Mouse (Mus musculus) thymus, postnatal 4 days (tissue): ENCODE measurements around the gene Nek8.

Experiments
- DNase-seq: peaks from one replicate; pipeline ENCODE4 v3.0.0; 2021

Nek8 gene

DNA sequence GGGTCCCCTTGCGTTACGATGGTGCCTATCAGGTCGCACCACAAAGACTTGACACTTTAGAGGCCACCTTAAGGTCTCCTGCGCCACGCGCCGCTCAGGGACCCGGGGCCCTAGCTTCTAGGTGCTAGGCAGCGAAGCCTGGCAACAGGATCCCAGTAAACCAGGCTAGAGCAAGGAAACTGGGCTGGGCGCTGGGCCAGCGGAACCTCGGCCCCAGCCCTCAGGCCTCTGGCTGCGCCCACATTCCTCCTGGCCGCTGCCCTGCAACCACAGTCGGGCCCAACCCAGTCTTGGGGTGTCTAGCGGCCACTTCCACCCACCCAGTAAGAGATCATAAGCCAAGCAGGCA lies 10.7 kb downstream of the Nek8 start:
- no peak for DNase-seq

DNA sequence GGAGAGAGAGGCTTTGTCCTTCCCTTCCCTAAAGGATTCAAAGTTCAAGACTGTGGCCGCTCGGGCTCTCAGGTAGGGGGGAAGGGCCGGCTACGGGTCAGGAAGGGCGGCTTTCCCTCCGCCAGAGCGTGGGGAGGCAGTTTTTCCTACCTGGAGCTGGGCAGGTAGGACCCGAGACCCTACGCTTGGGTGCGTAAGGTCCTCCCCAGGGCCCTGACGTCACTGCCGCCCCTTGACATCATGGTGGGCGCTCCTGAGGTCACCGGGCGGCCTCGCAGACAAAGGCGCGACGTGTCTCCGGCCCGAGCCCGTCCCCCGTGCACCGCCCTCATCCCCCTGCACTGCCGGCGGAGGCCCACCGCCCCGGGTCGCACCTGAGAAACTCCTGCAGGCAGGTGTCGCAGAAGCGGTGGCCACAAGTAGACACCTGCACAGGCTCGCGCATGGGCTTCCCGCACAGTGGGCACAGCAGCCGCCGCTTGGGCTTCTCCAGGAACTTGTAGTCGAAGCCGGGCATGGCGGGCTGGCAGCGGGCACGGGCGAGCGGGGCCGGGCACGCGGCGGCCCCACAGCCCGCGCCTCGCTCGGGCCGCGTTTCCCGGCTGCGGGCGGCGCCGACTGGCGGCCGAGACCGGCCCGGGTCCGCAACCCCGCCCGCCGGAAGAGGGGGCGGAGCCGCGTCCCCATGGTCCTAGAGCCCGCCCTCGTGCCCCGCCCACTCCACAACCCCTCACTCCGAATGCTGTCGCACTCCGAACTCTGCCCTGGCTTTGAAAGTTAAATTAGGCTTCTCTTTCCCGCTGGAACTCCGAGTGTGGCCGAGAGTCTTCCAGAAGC lies 11.3 kb downstream of the Nek8 start, which contains the start of gene Traf4:
Gene Traf4, minus strand, starts transcription at position 666 of the 837 bp plus-strand sequence.
- DNase-seq: peak; percentile 96

DNA sequence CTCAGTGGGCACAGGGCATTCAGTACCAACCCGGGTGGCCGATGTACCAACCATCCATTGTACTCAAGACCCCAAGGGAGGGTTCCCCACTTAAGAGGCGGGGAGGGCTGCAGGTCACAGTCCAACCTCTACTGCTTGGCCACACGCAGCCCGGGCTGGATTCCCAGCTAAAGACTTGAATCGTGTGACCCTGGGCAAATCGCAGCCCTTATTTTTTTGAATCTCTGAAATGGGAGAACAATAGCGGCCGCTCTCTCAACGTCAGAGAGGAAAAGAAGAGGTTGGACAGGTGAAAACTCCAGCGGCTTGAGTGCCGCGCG lies 11.9 kb downstream of the Nek8 start:
- no peak for DNase-seq

- DNase-seq: peak; percentile 76
Observed at GRCm38 (mm10) chr11:78163681-78164603, 12.5 kb downstream of the Nek8 start.

DNA sequence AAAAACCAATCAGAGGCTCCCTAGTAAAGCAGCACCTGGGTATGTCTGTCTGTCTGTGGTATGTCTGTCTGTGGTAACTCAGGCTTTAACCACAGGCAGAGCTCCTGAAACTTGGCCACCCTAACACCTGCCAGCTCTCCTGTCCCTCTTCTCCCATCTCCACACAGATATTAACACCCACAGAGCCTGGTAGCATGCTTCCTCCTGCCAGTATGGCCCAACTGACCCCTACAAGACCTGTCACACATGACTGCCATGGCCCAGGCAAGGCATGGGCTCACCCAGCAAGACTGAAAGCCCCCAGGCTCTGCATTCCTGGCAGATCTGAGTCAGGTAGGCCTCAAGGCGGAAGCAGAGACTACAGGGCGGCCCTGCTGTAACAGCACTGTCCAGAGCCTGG lies 13.4 kb downstream of the Nek8 start:
- DNase-seq: no peak

DNA sequence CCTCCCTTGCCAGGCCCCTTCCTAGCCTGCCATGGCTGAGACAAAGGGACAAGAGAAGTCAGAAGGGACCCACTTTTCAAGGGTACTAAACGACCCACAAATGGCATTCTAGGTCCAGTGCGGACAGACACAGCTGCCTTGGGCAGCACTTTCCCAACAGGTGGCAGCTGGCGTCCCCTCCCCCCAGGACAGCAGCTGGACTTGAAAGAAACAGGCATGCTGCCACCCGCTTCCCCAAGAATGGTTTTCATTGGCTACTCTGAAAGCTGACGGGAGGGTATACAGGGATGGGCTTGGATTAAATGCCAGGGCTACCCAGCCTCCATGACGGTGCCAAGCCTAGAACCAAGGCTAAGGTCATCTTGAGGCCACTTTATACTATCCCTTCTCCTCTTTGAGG lies 14.0 kb downstream of the Nek8 start:
- no peak for DNase-seq

- DNase-seq: no peak
Observed at GRCm38 (mm10) chr11:78161968-78162367, 14.5 kb downstream of the Nek8 start.

GRCm38 (mm10) chr11:78161169-78161568 lies 15.3 kb downstream of the Nek8 start:
- peak; percentile 10 for DNase-seq

GRCm38 (mm10) chr11:78160675-78161074 lies 15.8 kb downstream of the Nek8 start:
- DNase-seq: no peak

DNA sequence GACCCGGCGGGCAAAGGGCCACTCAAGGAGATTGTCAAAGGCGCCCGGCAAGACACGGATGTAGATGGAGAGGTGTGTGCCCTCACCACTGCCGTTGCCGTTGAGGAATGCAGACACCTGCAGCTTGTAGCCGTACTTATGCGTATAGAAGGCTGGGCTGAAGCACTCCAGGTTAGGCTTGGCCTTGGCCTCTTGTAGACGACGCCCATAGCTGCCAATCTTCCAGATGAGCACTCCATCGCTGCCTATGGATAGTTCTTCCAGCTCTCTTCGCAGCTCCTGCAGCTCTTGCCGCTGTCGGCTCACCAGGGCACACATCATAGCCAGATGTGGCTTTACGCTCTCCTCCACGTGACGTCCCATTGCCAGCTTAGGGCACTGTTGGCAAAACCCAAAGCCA lies 16.3 kb downstream of the Nek8 start:
- no peak for DNase-seq

- DNase-seq: no peak
Observed at GRCm38 (mm10) chr11:78159557-78159956, 16.9 kb downstream of the Nek8 start.

DNA sequence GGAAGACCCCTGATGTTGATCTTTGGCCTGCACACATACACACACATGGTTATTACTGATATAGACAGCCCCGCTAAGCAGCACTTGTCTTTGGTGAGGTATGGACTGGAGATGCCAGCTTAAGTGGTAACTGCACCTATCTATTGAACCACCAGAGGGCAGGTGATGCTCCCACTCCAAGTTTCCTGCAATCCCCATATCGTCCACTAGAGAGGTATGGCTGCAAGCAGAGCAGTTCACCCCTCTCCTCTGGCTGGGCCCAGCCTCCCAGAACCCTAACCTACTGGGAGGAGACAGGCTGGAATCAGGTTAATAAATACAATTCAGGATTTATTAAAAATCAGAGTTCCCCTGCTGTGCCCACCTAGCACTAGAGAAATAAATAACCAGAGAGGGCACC lies 17.4 kb downstream of the Nek8 start:
- DNase-seq: peak; percentile 77

GRCm38 (mm10) chr11:78156156-78156699 lies 20.2 kb downstream of the Nek8 start:
- no peak for DNase-seq

- DNase-seq: no peak
Observed at GRCm38 (mm10) chr11:78155674-78156073, 20.8 kb downstream of the Nek8 start.

GRCm38 (mm10) chr11:78153778-78154177 lies 22.7 kb downstream of the Nek8 start:
- no peak for DNase-seq

DNA sequence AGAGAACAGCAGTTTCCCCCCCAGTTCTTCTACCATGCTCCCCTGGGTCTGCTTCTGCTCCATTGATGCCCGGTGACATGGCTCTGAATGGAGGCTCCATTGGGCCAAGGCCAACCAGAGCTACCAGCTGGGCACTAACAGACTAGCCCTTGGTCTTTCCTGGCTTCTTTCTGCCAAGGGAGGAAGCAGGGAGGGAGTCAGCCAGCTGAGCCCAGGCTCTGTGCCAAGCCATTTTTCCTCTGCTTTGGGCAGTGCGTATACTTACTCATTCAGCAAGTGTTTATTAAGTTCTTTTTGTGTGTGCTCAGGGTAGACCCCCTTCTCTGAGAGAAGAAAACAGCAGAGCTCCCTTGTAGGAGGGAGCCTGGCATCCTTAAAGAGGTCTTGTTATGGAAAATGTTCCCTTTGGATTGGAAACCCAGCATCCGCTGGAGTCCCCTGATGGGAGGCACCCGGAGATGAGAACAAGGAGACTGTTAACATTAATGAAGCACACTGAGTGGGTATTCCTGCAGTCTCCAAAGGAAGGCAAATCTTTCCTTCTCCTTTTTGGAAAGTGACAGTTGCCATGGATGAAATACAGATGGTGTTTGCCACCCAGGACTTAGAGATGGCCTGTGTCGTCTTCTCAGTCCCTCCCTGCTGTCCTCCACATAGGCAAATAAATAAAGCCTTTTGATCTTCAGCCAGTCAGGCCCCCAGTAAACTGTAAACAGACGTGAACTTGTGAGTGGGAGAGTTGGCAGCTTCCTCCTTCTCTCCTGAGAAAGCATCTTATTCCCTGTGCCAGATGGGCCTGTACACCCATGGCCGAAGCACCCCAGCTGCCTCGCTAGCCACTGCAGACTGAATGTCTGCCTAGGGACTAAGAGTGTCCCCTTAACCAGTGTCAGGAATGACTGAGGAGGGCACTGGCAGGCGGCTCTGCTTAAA lies 23.9 kb downstream of the Nek8 start:
- no peak for DNase-seq

DNA sequence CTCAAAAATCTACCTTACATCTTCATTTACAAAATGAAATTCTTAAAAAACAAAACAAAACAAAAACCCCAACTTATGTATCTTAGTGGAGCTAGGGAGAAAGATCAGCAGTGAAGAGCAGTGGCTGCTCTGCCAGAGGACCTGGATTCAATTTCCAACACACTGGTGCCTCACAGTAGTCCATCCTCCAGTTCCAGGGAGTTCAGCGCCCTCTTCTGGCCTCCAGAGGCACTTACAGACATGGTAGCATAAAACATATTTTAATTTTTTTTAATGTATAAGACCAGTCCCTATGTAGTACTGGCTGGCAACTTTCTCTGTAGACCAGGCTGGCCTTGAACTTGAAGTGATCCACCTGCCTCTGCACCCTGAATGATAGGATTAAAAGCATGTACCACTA lies 25.3 kb downstream of the Nek8 start:
- peak; percentile 54 for DNase-seq

DNA sequence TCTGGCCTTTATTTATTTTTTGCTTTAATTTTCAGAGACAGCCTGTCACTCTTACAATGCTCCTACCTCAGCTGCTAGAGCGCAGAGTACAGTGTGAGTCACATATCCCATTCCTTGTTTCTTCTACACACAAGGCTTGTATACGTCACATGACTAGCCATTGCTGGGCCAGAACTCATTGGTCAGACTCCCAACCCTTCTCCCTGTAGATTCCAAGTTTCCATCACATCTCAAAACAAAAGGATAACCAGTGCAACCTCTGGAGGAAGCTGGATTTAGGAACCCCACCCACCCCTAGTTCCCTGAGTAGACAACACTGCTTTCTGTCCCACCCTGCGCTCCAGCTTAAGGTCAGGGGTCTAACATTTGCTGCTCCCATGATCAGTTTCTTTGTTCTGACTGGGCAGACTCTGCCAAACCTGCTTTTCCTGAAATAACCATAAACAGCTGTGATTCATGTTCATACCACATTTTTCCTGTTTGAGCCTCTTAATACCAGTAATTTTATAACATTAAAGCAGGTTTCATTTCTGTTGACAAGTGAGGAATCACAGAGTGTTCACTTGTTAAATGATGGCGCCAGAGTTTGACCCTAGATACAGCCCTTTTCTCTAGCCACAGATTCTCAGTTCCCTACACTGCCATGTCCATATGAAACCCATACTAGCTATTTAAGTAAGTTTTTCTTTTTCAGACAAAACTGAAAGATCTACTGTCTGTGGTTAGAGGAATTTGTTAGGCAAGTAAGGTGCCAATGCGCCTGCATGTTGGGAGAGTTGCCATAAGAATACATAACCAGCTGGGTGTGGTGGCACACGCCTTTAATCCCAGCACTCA lies 29.6 kb downstream of the Nek8 start:
- no peak for DNase-seq

DNA sequence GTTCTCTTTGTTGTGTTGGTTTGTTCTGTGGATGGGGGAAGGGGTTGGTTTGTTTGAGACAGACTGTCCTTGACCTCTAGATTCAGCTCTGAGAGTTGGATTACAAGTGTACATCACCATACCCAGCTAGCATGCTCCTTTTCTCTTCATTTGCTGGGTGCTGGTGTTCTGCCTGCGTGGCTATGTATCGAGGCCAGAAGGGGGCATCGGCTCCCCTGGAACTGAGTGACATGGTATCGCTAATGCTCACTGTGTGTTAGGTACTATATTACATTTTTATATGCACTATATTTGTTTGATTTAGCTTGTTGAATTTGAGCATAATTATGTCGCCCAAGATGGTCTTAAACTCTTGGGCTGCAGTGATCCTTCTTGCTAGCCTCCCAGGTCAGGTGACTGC lies 30.3 kb downstream of the Nek8 start:
- peak; percentile 35 for DNase-seq

DNA sequence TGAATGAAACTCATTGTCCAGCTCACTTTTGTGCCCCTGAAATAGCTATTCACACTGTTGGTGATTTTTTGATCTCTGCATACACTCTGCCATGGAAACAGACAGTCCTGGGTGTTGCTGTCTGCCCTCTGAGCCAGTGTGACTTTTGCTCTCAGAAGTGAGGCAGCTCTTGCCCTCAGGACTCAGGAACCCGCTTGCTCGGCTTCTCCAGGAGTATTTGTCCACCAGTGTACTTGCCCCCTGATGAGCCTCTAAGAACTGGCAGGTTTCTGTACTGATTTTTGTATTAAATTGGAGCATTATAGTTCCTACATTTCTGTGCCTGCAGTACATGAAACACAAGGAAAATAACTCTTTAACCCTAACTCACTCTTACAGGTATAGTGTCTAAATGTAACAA lies 33.0 kb downstream of the Nek8 start:
- DNase-seq: no peak

DNA sequence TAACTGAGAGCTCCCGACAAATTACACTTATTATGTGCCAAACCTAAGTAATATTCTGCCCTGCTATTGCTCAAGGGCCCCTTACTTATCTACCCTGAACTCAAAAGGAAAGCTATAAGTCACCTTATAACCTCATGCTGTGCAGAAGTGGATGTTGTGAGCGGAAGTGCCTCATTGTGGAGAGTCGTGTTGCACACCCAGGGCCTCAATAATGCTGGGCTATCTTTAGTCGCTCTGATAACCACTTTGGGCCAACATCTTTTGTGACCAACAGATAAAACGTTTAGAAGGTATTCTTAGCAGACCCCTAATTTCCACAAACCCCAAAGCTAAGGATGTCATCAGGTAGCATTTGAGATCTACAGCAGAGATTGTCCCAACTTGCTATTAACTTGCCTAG lies 35.8 kb downstream of the Nek8 start:
- DNase-seq: no peak

DNA sequence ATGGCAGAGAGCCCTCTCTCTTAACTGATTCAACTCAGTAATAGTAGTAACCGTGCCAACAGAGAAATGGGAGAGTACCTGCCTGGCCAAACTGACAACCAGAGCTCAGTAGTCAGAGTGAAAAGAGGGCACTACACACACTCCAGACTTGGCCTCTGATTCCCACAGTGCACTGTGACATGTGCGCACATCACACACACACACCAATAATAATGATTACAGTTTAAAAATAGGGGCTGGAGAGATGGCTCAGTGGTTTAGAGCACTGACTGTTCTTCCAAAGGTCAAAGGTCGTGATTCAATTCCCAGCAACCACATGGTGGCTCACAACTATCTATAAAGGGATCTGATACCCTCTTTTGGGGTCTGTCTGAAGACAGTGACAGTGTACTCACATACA lies 38.5 kb downstream of the Nek8 start:
- no peak for DNase-seq
